Mouse (Mus musculus): ENCODE measurements around the gene Csad. TPM values are rescaled to one million over a fixed set of nuclear protein-coding genes. Genes with fewer than 3 reads are reported as not detected.

Gene Csad
- polyA plus RNA-seq, 1 experiment from 2014 or later: 106 TPM

DNA sequence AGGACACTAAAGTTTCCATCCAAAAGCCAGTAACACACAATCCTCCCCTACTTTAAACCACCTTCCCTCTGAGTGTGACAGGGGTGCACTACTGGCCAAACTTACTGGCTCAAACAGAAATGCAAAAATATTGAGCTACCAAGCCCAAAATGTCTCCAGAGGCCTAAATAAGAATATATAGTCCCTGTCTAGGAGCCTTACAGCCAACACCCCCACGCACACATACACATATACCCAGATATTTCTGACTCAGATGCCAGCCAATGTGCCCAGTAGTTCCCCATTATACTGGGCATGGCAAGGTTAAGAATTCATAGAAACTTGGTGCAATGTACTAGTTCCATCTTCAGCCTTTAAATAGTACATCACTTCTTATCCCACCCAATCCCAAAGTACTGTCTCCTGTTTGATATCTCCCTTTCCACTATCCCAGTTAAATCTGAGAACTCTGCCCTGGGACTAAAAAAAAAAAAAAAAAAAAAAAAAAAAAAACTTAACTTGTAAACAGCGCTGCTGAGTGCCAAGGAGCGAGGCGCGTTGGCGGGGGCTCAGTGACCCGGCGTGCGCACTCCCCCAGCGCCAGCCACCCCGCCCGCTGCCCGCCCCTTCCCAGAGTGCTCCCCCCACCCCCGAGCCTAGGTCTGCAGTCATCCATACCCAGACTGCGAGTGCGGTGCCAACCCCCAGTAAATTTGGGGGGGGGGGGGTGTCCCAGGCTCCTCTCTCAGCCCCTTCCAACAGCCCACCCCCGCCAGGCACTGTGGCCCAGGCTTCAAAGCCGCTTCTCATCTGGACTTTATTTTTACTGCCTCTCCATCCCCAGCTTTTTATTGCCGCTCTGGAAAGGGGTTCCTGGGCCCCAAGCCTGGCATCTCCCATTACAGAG is 40.0 kb upstream of the Csad start:
- peak overlapping the region; percentile 96 for H3K27ac ChIP-seq (replicated peaks)
- 1% methylated on average over 19 of the region's 19 CpGs for WGBS
- peaks cover 22% of the 10 kb centered on the region for H3K36me3 ChIP-seq
- H3K4me3 ChIP-seq (replicated peaks): peak overlapping the region; percentile 50
- ATAC-seq (ENCODE audit: insufficient number of reproducible peaks, low FRiP score, low TSS enrichment, low read depth): no peak
- H3K4me1 ChIP-seq: peaks cover 57% of the 10 kb centered on the region
- H3K27me3 ChIP-seq: no peaks in the 10 kb centered on the region
- H3K4me2 ChIP-seq (replicated peaks): peak overlapping the region; percentile 76
- H3K9me3 ChIP-seq (replicated peaks): no peaks in the 10 kb centered on the region
- peak overlapping the region; percentile 28; the same call in 1 of the 2 replicates for H3K9ac ChIP-seq

DNA sequence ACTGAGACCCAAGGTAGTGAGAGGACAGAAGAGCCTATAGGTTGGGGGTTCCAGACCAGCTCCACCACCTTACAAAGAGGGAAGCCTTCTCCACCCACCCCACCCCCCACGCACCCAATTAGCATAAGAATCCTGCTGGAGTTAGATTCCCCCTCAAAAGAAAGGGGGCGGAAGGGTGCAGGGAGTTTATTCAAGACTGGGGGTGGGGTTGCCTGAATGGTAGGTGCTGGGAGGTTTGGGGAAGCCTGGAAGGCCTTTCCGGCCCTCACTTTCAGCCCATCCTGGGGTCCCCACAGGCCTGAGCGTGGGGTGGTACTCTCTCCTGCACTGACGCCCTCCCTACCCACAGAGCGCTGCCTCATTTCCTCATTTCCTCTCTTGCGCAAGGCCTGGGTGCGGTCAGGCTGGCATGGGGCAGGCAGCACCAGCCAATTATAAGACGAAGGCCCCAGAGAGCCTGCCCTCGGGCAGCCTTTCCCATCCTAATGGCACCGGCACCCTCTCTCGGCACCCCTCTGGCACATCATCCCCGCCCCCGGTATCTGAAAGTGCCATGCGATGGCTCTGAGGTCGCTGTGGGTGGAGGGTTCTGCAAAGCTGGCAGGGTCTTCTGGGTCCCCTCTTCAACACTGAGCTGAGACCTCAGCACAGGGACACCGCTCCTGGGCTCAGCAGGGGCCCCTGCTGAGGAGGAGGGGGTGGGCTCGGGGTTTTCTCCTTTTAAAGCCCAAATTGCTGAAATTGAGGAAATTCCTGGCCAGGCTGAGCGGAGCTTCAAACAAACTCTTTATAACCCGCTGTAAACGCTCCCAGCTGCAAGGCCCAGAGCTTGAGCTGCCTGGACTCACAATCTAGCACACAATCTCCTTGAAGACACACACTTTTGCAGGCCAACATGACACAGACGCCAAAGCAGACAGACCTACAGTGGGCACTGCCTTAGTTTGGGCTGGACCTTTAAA is 39.0 kb upstream of the Csad start:
- ATAC-seq (ENCODE audit: insufficient number of reproducible peaks, low FRiP score, low TSS enrichment, low read depth): no peak
- peaks cover 33% of the 10 kb centered on the region for H3K36me3 ChIP-seq
- peaks cover 46% of the 10 kb centered on the region for H3K4me1 ChIP-seq

GRCm38 (mm10) chr15:102242404-102243228 is 38.1 kb upstream of the Csad start:
- no peak for ATAC-seq (ENCODE audit: insufficient number of reproducible peaks, low FRiP score, low TSS enrichment, low read depth)
- Histone ChIP-seq H3K27ac (replicated peaks) (peak overlapping the region; percentile 96), H3K4me3 (replicated peaks) (peak overlapping the region; percentile 50; the same call in 1 of the 2 replicates), H3K4me2 (replicated peaks) (peak overlapping the region; percentile 76), H3K36me3 (peaks cover 40% of the 10 kb centered on the region), H3K9me3 (replicated peaks) (no peaks in the 10 kb centered on the region), H3K27me3 (no peaks in the 10 kb centered on the region), H3K9ac (no peak overlapping the region), H3K4me1 (peaks cover 43% of the 10 kb centered on the region)
- WGBS: 41% methylated on average over 12 of the region's 12 CpGs

More for the DNA sequence above, 39.0 kb upstream of the Csad start:
- WGBS: 5% methylated on average over 22 of the region's 22 CpGs
- peak overlapping the region; percentile 76 for H3K4me2 ChIP-seq (replicated peaks)
- peak overlapping the region; percentile 50 for H3K4me3 ChIP-seq (replicated peaks)
- no peaks in the 10 kb centered on the region for H3K9me3 ChIP-seq (replicated peaks)
- peak overlapping the region; percentile 96 for H3K27ac ChIP-seq (replicated peaks)
- no peaks in the 10 kb centered on the region for H3K27me3 ChIP-seq
- H3K9ac ChIP-seq: peak overlapping the region; percentile 28; the same call in 1 of the 2 replicates

- Histone ChIP-seq H3K36me3 (peaks cover 58% of the 10 kb centered on the region), H3K4me3 (replicated peaks) (no peak overlapping the region), H3K9ac (no peak overlapping the region), H3K27me3 (no peaks in the 10 kb centered on the region), H3K4me2 (replicated peaks) (no peak overlapping the region), H3K27ac (replicated peaks) (0 out of 2 replicates have a peak overlapping the region, but pooled peaks have one; percentile 22), H3K9me3 (replicated peaks) (no peaks in the 10 kb centered on the region), H3K4me1 (peaks cover 39% of the 10 kb centered on the region)
- WGBS: 60% methylated on average over 4 of the region's 4 CpGs
- no peak for ATAC-seq (ENCODE audit: insufficient number of reproducible peaks, low FRiP score, low TSS enrichment, low read depth)
Measured at GRCm38 (mm10) chr15:102240607-102241006, 36.1 kb upstream of the Csad start.

GRCm38 (mm10) chr15:102239851-102240250 is 35.3 kb upstream of the Csad start:
- Histone ChIP-seq H3K4me3 (replicated peaks) (no peak overlapping the region), H3K27ac (replicated peaks) (no peak overlapping the region), H3K27me3 (no peaks in the 10 kb centered on the region), H3K4me1 (peaks cover 39% of the 10 kb centered on the region), H3K9ac (no peak overlapping the region), H3K4me2 (replicated peaks) (no peak overlapping the region), H3K9me3 (replicated peaks) (no peaks in the 10 kb centered on the region), H3K36me3 (peaks cover 66% of the 10 kb centered on the region)
- 77% methylated on average over 11 of the region's 11 CpGs for WGBS
- ATAC-seq (ENCODE audit: insufficient number of reproducible peaks, low FRiP score, low TSS enrichment, low read depth): no peak

GRCm38 (mm10) chr15:102239260-102239590 is 34.7 kb upstream of the Csad start:
- ATAC-seq (ENCODE audit: insufficient number of reproducible peaks, low FRiP score, low TSS enrichment, low read depth): no peak

GRCm38 (mm10) chr15:102238543-102239259 is 34.2 kb upstream of the Csad start:
- 91% methylated on average over 14 of the region's 14 CpGs for WGBS
- Histone ChIP-seq H3K4me3 (replicated peaks) (no peak overlapping the region), H3K4me1 (peaks cover 37% of the 10 kb centered on the region), H3K27ac (replicated peaks) (no peak overlapping the region), H3K9ac (no peak overlapping the region), H3K9me3 (replicated peaks) (no peaks in the 10 kb centered on the region), H3K4me2 (replicated peaks) (no peak overlapping the region), H3K27me3 (no peaks in the 10 kb centered on the region), H3K36me3 (peaks cover 74% of the 10 kb centered on the region)
- ATAC-seq (ENCODE audit: insufficient number of reproducible peaks, low FRiP score, low TSS enrichment, low read depth): no peak

More at GRCm38 (mm10) chr15:102239260-102239590, 34.7 kb upstream of the Csad start:
- Histone ChIP-seq H3K27me3 (no peaks in the 10 kb centered on the region), H3K27ac (replicated peaks) (no peak overlapping the region), H3K4me2 (replicated peaks) (no peak overlapping the region), H3K4me1 (peaks cover 40% of the 10 kb centered on the region), H3K4me3 (replicated peaks) (no peak overlapping the region), H3K36me3 (peaks cover 72% of the 10 kb centered on the region), H3K9ac (no peak overlapping the region), H3K9me3 (replicated peaks) (no peaks in the 10 kb centered on the region)
- WGBS: 13% methylated on average over 9 of the region's 9 CpGs

DNA sequence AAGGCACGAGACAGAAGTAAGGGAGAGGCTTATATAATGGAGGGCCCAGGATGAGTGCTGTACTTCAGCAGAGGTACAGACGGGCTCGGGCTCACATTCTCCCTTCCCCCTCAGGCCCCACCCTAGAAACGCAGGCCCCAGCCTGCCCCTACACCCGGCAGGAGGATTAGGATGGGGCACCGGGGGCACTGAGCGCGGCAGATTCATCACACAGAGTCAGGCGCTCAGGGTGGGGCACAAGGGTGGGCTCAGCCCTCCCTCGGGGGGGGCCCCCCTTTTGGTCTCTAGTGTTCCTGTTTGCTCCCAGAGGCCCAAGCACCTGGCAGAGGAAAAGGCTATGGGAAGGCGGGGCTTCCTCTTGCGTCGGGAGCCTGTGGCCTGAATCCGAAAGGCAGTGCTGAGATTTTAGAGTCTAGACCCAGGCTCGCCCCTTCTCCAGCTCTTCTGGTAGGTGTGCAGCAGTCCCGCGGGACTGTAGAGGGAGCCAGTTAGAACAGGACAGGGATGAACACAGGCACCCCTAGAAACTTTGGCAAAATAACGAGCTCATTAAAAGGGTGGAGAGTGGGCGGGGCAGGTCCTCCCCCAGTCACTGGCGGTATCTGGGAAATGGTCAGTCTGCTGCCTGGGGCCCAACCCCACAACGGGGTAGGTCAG is 31.0 kb upstream of the Csad start:
- H3K27me3 ChIP-seq: no peaks in the 10 kb centered on the region
- no peak overlapping the region for H3K4me3 ChIP-seq (replicated peaks)
- H3K27ac ChIP-seq (replicated peaks): peak overlapping the region; percentile 59
- peaks cover 63% of the 10 kb centered on the region for H3K36me3 ChIP-seq
- H3K4me1 ChIP-seq: peaks cover 32% of the 10 kb centered on the region
- WGBS: 30% methylated on average over 21 of the region's 21 CpGs
- no peaks in the 10 kb centered on the region for H3K9me3 ChIP-seq (replicated peaks)
- ATAC-seq (ENCODE audit: insufficient number of reproducible peaks, low FRiP score, low TSS enrichment, low read depth): peak; percentile 63; the same call in 1 of the 2 replicates
- H3K9ac ChIP-seq: no peak overlapping the region
- H3K4me2 ChIP-seq (replicated peaks): no peak overlapping the region

- Histone ChIP-seq H3K4me1 (peaks cover 32% of the 10 kb centered on the region), H3K27me3 (no peaks in the 10 kb centered on the region), H3K27ac (replicated peaks) (0 out of 2 replicates have a peak overlapping the region, but pooled peaks have one; percentile 59), H3K9ac (no peak overlapping the region), H3K9me3 (replicated peaks) (no peaks in the 10 kb centered on the region), H3K36me3 (peaks cover 49% of the 10 kb centered on the region), H3K4me2 (replicated peaks) (no peak overlapping the region), H3K4me3 (replicated peaks) (no peak overlapping the region)
- WGBS: 10% methylated on average over 2 of the region's 2 CpGs
- no peak for ATAC-seq (ENCODE audit: insufficient number of reproducible peaks, low FRiP score, low TSS enrichment, low read depth)
Measured at GRCm38 (mm10) chr15:102233896-102234295, 29.4 kb upstream of the Csad start.

- WGBS: 66% methylated on average over 7 of the region's 7 CpGs
- no peak overlapping the region for H3K4me3 ChIP-seq (replicated peaks)
- H3K9me3 ChIP-seq (replicated peaks): no peaks in the 10 kb centered on the region
- H3K4me1 ChIP-seq: peaks cover 32% of the 10 kb centered on the region
- no peak overlapping the region for H3K9ac ChIP-seq
- H3K27me3 ChIP-seq: no peaks in the 10 kb centered on the region
- no peak overlapping the region; the same call in 1 of the 2 replicates for H3K27ac ChIP-seq (replicated peaks)
- peaks cover 39% of the 10 kb centered on the region for H3K36me3 ChIP-seq
- H3K4me2 ChIP-seq (replicated peaks): no peak overlapping the region
- no peak for ATAC-seq (ENCODE audit: insufficient number of reproducible peaks, low FRiP score, low TSS enrichment, low read depth)
Measured at GRCm38 (mm10) chr15:102232764-102233163, 28.2 kb upstream of the Csad start.
